Mouse (Mus musculus): ENCODE data around the gene Olfr1440.

DNA sequence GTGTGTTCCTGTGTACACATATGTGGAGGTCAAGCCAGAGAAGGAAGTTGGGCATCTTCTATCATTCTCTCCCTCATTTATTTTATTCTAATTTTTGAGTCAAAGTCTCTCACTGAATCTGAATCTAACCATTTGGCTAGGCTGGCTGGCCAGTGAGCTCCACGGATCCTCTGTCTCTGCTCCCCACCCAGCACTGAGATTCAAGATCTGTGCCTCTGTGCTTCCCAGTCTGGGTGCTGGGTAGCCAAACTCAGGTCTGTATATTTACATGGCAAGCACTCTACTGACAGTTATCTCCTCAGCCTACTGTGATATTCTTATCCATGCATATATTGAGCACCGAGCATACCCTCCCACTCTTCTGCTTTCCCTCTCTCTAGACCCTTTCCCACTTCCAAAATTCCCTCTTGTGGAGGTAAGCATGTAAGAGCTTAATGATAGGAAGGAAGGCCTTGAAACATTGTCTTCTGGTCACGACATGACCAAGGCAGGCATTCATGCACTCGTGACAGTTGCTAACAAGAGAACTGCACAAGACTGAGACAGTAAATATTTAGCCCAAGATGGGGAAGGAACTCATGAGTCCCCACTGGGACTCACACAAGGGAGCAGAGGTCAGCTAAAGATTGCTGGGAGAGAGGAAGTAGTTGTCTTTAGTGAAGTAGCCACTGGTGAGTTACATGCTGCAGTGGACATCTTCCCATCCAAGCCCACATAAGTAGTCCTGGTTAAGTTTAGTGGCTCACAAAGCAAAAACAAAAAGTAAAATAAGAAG, 48.9 kb downstream of the Olfr1440 start:
- TF ChIP-seq CTCF (conservative IDR thresholded peaks at IDR 0.05 in 1 of 2, IDR thresholded peaks at IDR 0.05 in 1 of 2; ENCODE audit: low read depth in 2 of 2, low read length in 2 of 2) (no peak), HCFC1 (IDR thresholded peaks at IDR 0.05; ENCODE audit: low read depth, low read length) (no peak)

Data from CH12.LX (cell line).